ENCODE assay signal across 8 mouse cellular contexts in the genomic region with DNA sequence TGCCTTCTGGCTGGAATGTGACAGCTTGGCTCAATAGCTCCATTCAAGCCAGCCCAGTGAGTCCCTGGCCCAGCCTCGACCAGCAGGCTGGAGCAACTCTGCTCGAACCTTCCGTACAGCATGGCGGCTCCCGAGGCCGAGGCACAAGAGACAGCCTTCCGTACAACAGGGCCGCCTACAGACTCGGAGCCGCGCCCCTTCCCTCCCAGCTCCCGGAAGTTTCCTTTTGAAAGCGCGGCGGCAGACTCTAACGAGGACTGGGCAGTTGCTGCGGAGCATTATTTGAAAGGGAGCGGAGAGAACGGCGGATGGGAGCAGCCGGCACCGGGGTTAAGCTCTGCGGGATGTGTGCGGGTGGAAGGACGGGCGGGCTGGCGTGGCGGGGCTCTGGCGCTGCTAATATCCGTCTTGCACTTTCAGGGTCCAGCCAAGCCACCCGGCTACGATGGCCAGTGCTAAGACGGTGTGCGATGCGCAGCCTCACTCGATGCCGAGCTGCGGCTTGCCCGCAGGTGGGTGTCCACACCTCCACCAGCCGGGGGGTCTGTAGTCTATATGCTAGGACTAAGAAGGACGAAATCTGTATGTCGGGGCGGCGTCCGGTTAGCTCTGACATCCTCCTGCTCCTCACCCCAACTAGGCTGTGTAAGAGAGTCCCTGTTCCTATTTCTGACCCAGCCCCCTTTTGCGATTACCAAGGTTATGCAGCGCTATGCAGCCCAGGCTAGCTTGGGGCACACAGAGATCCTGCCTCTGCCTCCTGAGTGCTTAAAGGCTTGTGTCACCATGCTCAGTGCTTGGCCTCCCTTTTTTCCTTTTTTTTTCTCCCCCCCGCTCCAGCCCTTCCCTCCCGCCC. TPM values are rescaled to one million over a fixed set of nuclear protein-coding genes. Genes with fewer than 3 reads are reported as not detected.
DNase-seq lines count a peak whose midpoint lies in the region; ATAC-seq and TF ChIP-seq lines count a peak whose summit lies in the region.

A gene (plus strand): TSS at position 23 of the 856 bp plus-strand sequence.

- peak within 1 kb of the TSS; percentile 90 for H3K4me3 ChIP-seq in ES-Bruce4 (ENCODE audit: low read depth, low read length)
- H3K4me3 ChIP-seq in forebrain, embryonic 12.5 days (replicated peaks), result peak within 1 kb of the TSS; percentile 81
- H3K4me3 ChIP-seq in heart, postnatal 0 days (ENCODE audit: low read depth, low read length), result peak within 1 kb of the TSS; percentile 82
- peak within 1 kb of the TSS; percentile 92 for H3K4me3 ChIP-seq in liver, embryonic 15.5 days (replicated peaks)
- peak within 1 kb of the TSS; percentile 75 for H3K4me3 ChIP-seq in neural tube, embryonic 11.5 days (ENCODE audit: low read depth, low read length)
- peak within 1 kb of the TSS; percentile 84 for H3K4me3 ChIP-seq in stomach, embryonic 16.5 days (replicated peaks; ENCODE audit: low read length)

- peak; percentile 50; the same call in 1 of the 2 replicates for TF ChIP-seq EP300 in ES-Bruce4 (IDR thresholded peaks at IDR 0.05; ENCODE audit: insufficient read depth, low read depth, low read length)
- TF ChIP-seq EP300 in heart, postnatal 0 days (IDR thresholded peaks at IDR 0.05; ENCODE audit: low read depth), result no peak

- no peak within 1 kb of the TSS for H3K27ac ChIP-seq in ES-Bruce4 (ENCODE audit: insufficient read depth, low read length)
- peak within 1 kb of the TSS; percentile 82 for H3K27ac ChIP-seq in forebrain, embryonic 12.5 days
- H3K27ac ChIP-seq in heart, postnatal 0 days (ENCODE audit: low read depth), result peak within 1 kb of the TSS; percentile 16; the same call in 1 of the 2 replicates
- peak within 1 kb of the TSS; percentile 93 for H3K27ac ChIP-seq in liver, embryonic 15.5 days (replicated peaks)
- H3K27ac ChIP-seq in neural tube, embryonic 11.5 days (ENCODE audit: low read depth, low read length), result peak within 1 kb of the TSS; percentile 49; the same call in 1 of the 2 replicates
- H3K27ac ChIP-seq in stomach, embryonic 16.5 days (ENCODE audit: low read length), result peak within 1 kb of the TSS; percentile 52

- TF ChIP-seq POLR2A in ES-Bruce4 (IDR thresholded peaks at IDR 0.05; ENCODE audit: insufficient read depth, low read length), result peak; percentile 59

- no peaks in the 10 kb centered on the region; the same call in 1 of the 2 replicates for H3K9me3 ChIP-seq in ES-Bruce4 (replicated peaks; ENCODE audit: control insufficient read depth, insufficient read depth, low read length, poor library complexity, severe bottlenecking)
- H3K9me3 ChIP-seq in forebrain, embryonic 12.5 days, result no peaks in the 10 kb centered on the region
- H3K9me3 ChIP-seq in heart, postnatal 0 days (replicated peaks; ENCODE audit: control insufficient read depth, low read length), result 0 out of 2 replicates have a peak, but pooled peaks cover 4% of the 10 kb centered on the region
- no peaks in the 10 kb centered on the region for H3K9me3 ChIP-seq in liver, embryonic 15.5 days (replicated peaks)
- H3K9me3 ChIP-seq in neural tube, embryonic 11.5 days (ENCODE audit: control insufficient read depth, low read length), result no peaks in the 10 kb centered on the region
- H3K9me3 ChIP-seq in stomach, embryonic 16.5 days (replicated peaks; ENCODE audit: control insufficient read depth, low read length), result no peaks in the 10 kb centered on the region

- H3K4me1 ChIP-seq in ES-Bruce4 (ENCODE audit: control insufficient read depth, insufficient read depth, low read length), result peaks cover 2% of the 10 kb centered on the region
- H3K4me1 ChIP-seq in forebrain, embryonic 12.5 days, result peaks cover 16% of the 10 kb centered on the region
- peaks cover 11% of the 10 kb centered on the region; the same call in 1 of the 2 replicates for H3K4me1 ChIP-seq in heart, postnatal 0 days (ENCODE audit: control insufficient read depth, insufficient read depth)
- H3K4me1 ChIP-seq in liver, embryonic 15.5 days (replicated peaks), result peaks cover 28% of the 10 kb centered on the region
- peaks cover 7% of the 10 kb centered on the region; the same call in 1 of the 2 replicates for H3K4me1 ChIP-seq in neural tube, embryonic 11.5 days (ENCODE audit: control insufficient read depth, insufficient read depth, low read length)
- H3K4me1 ChIP-seq in stomach, embryonic 16.5 days (ENCODE audit: control insufficient read depth, insufficient read depth, low read length), result peaks cover 14% of the 10 kb centered on the region

- peak within 1 kb of the TSS; percentile 77 for H3K4me2 ChIP-seq in forebrain, embryonic 12.5 days
- peak within 1 kb of the TSS; percentile 88 for H3K4me2 ChIP-seq in heart, postnatal 0 days (ENCODE audit: low read depth, low read length)
- peak within 1 kb of the TSS; percentile 78 for H3K4me2 ChIP-seq in liver, embryonic 15.5 days
- H3K4me2 ChIP-seq in neural tube, embryonic 11.5 days (ENCODE audit: low read depth), result peak within 1 kb of the TSS; percentile 82
- H3K4me2 ChIP-seq in stomach, embryonic 16.5 days (ENCODE audit: low read depth, low read length), result peak within 1 kb of the TSS; percentile 83

- H3K27me3 ChIP-seq in ES-Bruce4 (ENCODE audit: control insufficient read depth, insufficient read depth, low read length, poor library complexity, severe bottlenecking), result no peaks in the 10 kb centered on the region
- no peaks in the 10 kb centered on the region for H3K27me3 ChIP-seq in forebrain, embryonic 12.5 days
- no peaks in the 10 kb centered on the region for H3K27me3 ChIP-seq in heart, postnatal 0 days (ENCODE audit: control insufficient read depth, insufficient read depth, low read length)
- no peaks in the 10 kb centered on the region for H3K27me3 ChIP-seq in liver, embryonic 15.5 days
- no peaks in the 10 kb centered on the region for H3K27me3 ChIP-seq in neural tube, embryonic 11.5 days (ENCODE audit: control insufficient read depth, insufficient read depth, low read length)
- H3K27me3 ChIP-seq in stomach, embryonic 16.5 days (ENCODE audit: control insufficient read depth, insufficient read depth, low read length), result no peaks in the 10 kb centered on the region

- H3K36me3 ChIP-seq in ES-Bruce4 (ENCODE audit: control insufficient read depth, insufficient read depth, low read length, poor library complexity, severe bottlenecking), result peaks cover 14% of the 10 kb centered on the region
- peaks cover 31% of the 10 kb centered on the region for H3K36me3 ChIP-seq in forebrain, embryonic 12.5 days (replicated peaks)
- peaks cover 25% of the 10 kb centered on the region for H3K36me3 ChIP-seq in heart, postnatal 0 days (replicated peaks; ENCODE audit: control insufficient read depth, insufficient read depth, low read length)
- H3K36me3 ChIP-seq in liver, embryonic 15.5 days (replicated peaks), result peaks cover 36% of the 10 kb centered on the region
- H3K36me3 ChIP-seq in neural tube, embryonic 11.5 days (ENCODE audit: control insufficient read depth, insufficient read depth, low read length), result peaks cover 2% of the 10 kb centered on the region
- peaks cover 12% of the 10 kb centered on the region for H3K36me3 ChIP-seq in stomach, embryonic 16.5 days (ENCODE audit: control insufficient read depth, insufficient read depth, low read length)

- peak; percentile 88 for DNase-seq in c-Kit-positive CD71-positive TER-119-positive erythroid progenitor cells, embryonic 14.5 days (ENCODE audit: low spot score)
- DNase-seq in heart, postnatal 0 days (ENCODE audit: low spot score), result peak; percentile 89
- peak; percentile 93 to 96 for DNase-seq in kidney, postnatal 36 days
- peak; percentile 94 for DNase-seq in neural tube, embryonic 11.5 days (ENCODE audit: low spot score)

- H3K9ac ChIP-seq in ES-Bruce4 (ENCODE audit: low read depth, poor library complexity, severe bottlenecking), result peak within 1 kb of the TSS; percentile 53
- H3K9ac ChIP-seq in forebrain, embryonic 12.5 days, result peak within 1 kb of the TSS; percentile 77
- peak within 1 kb of the TSS; percentile 52 for H3K9ac ChIP-seq in heart, postnatal 0 days (replicated peaks; ENCODE audit: low read depth, low read length)
- peak within 1 kb of the TSS; percentile 93 for H3K9ac ChIP-seq in liver, embryonic 15.5 days
- H3K9ac ChIP-seq in neural tube, embryonic 11.5 days (ENCODE audit: low read length), result peak within 1 kb of the TSS; percentile 83
- peak within 1 kb of the TSS; percentile 85 for H3K9ac ChIP-seq in stomach, embryonic 16.5 days (ENCODE audit: low read length)

- ATAC-seq in forebrain, embryonic 12.5 days (ENCODE audit: low FRiP score), result peak; percentile 97
- ATAC-seq in heart, postnatal 0 days (ENCODE audit: insufficient read depth, low read depth), result peak; percentile 93
- peak; percentile 97 for ATAC-seq in liver, embryonic 15.5 days (ENCODE audit: insufficient read depth)
- ATAC-seq in neural tube, embryonic 11.5 days (ENCODE audit: insufficient read depth, low FRiP score, low TSS enrichment), result peak; percentile 98
- ATAC-seq in stomach, embryonic 16.5 days (ENCODE audit: insufficient read depth, low FRiP score), result peak; percentile 94

- WGBS in forebrain, embryonic 12.5 days, result 1% methylated on average over 49 of the region's 49 CpGs
- under 1% methylated on average over 49 of the region's 49 CpGs for WGBS in heart, postnatal 0 days
- WGBS in liver, embryonic 15.5 days (ENCODE audit: insufficient replicate concordance), result under 1% methylated on average over 49 of the region's 49 CpGs
- 2% methylated on average over 49 of the region's 49 CpGs for WGBS in neural tube, embryonic 11.5 days
- WGBS in stomach, embryonic 16.5 days, result under 1% methylated on average over 49 of the region's 49 CpGs

- no peak for TF ChIP-seq CTCF in ES-Bruce4 (IDR thresholded peaks at IDR 0.05; ENCODE audit: low read depth, low read length)
- no peak for TF ChIP-seq CTCF in heart, postnatal 0 days (IDR thresholded peaks at IDR 0.05; ENCODE audit: low read depth)

RNA-seq across cellular contexts. Expression of the gene that starts here (rescaled TPM):
- 119 and 127 TPM in 2 replicates for polyA plus RNA-seq in ES-Bruce4 (2011; ENCODE audit: insufficient read depth, insufficient read length, low read depth, missing spikeins)
- 164 and 167 TPM in 2 replicates for polyA plus RNA-seq in forebrain, embryonic 12.5 days (2016; fragmentation: Nextera tagmentation; extraction: Ambion mirVana)
- total RNA-seq in heart, postnatal 0 days (2014; rRNA removed; ENCODE audit: low replicate concordance), result 19.8 and 28.0 TPM in 2 replicates
- polyA plus RNA-seq in heart, postnatal 0 days (2015; fragmentation: Nextera tagmentation; extraction: Ambion mirVana), result 36.4 and 39.9 TPM in 2 replicates
- 67.2 and 73.9 TPM in 2 replicates for polyA plus RNA-seq in liver, embryonic 15.5 days (2015; fragmentation: Nextera tagmentation; extraction: Ambion mirVana)
- polyA plus RNA-seq in neural tube, embryonic 11.5 days (2014; fragmentation: Nextera tagmentation; extraction: Ambion mirVana), result 146 TPM in 2 replicates
- 75.0 and 86.7 TPM in 2 replicates for polyA plus RNA-seq in stomach, embryonic 16.5 days (2015; fragmentation: Nextera tagmentation; extraction: Ambion mirVana)
